Mouse (Mus musculus): ENCODE data around the gene Fance. TPM values are rescaled to one million over a fixed set of nuclear protein-coding genes. Genes with fewer than 3 reads are reported as not detected.

Gene Fance
- polyA plus RNA-seq, 1 experiment from 2014 or later: 36.5 TPM

DNA sequence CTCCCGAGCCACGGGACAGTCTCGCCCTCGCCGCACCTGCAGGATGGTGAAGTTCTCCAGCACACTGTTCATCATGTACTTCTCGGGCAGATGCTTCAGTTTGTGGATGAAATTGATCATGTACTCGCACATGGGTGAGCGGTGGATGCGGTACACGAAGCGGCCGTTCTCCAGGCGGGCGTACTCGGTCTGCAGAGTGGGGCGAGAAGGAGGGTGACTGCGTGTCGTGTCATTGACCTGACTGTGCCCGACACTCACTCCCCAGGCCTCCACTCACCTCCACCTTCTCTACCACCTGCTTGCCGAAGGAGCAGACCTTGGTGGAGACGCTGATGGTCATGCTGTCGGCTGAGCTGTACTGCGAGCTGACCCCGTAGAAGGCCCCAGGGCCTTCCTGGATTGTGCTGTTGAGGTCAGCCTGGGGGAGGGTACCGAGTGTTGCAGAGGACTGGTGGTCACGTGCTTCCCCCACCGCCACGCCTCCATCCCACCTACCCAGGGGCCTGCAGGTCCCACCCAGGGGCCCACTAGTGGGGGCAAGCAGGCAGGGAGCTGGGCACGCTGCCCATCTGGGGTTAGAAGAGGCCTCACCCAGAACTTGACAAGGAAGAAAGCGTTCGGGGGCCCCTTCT is 19.7 kb downstream of the Fance start:
- WGBS: 45% methylated on average over 31 of the region's 31 CpGs
- Histone ChIP-seq H3K27ac (peak overlapping the region; percentile 41), H3K4me2 (peak overlapping the region; percentile 5; the same call in 1 of the 2 replicates), H3K27me3 (no peaks in the 10 kb centered on the region), H3K4me3 (replicated peaks) (no peak overlapping the region), H3K9me3 (no peaks in the 10 kb centered on the region), H3K36me3 (peaks cover 85% of the 10 kb centered on the region), H3K4me1 (replicated peaks) (peaks cover 54% of the 10 kb centered on the region), H3K9ac (replicated peaks) (peak overlapping the region; percentile 37; the same call in 1 of the 2 replicates)
- no peak for ATAC-seq (ENCODE audit: insufficient number of reproducible peaks, insufficient read depth, low FRiP score, low TSS enrichment, low read depth)

DNA sequence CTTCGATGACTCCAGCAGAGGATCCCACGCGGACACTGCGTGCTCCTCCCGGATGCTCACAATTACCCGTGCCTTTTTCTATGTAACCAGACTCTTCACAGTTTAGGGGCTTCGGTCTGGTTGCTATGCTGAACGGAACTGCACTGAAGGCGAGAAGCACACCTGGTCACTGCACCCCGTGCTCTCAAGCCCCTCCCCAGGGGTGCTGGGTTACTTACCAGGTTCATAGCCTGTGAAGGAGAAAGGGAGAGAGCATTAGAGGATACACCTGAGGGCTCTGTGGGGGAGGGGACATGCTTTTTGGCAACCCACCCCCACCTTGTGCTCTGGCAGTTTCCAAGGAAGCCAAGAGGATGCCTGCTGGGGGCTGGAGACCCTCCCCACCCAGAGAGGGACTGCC is 21.9 kb downstream of the Fance start:
- Histone ChIP-seq H3K4me3 (replicated peaks) (no peak overlapping the region), H3K27me3 (no peaks in the 10 kb centered on the region), H3K4me2 (no peak overlapping the region), H3K4me1 (replicated peaks) (peaks cover 42% of the 10 kb centered on the region), H3K9me3 (no peaks in the 10 kb centered on the region), H3K36me3 (peaks cover 95% of the 10 kb centered on the region), H3K27ac (no peak overlapping the region), H3K9ac (replicated peaks) (no peak overlapping the region)
- ATAC-seq (ENCODE audit: insufficient number of reproducible peaks, insufficient read depth, low FRiP score, low TSS enrichment, low read depth): no peak
- 72% methylated on average over 10 of the region's 10 CpGs for WGBS

DNA sequence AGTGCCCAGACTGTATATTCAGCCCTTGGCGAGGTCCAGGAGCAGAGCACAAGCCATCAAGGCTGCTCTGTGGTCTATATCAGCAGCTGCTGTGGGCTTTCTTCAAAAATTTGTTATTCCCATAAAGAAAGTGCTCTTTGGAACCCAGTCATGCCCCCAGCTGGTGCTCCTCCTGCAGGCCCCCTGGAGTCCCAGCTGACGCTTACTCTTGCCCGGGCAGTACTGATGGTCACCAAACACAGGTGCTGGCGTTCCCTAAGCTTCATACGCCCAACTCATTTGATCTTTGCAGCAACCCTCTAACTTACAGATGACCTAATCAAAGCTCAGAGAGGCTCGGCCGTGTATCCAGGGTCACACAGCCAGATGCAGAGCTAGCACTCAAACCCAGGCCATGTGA is 24.2 kb downstream of the Fance start:
- Histone ChIP-seq H3K9me3 (no peaks in the 10 kb centered on the region), H3K4me3 (replicated peaks) (no peak overlapping the region), H3K27ac (no peak overlapping the region), H3K36me3 (peaks cover 84% of the 10 kb centered on the region), H3K27me3 (no peaks in the 10 kb centered on the region), H3K4me1 (replicated peaks) (peaks cover 46% of the 10 kb centered on the region), H3K4me2 (no peak overlapping the region), H3K9ac (replicated peaks) (no peak overlapping the region)
- 88% methylated on average over 7 of the region's 7 CpGs for WGBS
- no peak for ATAC-seq (ENCODE audit: insufficient number of reproducible peaks, insufficient read depth, low FRiP score, low TSS enrichment, low read depth)

DNA sequence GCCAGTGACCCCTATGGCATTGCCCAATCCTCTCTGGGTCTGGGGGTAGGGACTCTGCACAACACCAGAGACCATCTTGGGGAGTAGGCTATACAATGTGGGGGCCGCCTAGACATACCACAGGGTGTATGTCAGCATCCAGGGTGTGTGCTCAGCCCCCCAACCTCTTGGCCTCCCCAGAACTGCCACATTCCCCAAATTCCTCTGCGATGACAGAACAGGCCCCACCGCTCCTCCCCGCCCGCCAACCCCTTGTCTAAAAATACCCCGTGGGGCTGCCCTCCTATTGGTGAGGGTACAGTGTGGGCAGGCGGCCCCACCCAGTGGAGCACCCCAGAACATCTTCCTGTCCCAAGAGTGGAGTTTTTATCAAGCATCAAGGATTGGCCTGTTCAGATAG is 27.3 kb downstream of the Fance start:
- Histone ChIP-seq H3K4me2 (peak overlapping the region; percentile 50), H3K36me3 (peaks cover 59% of the 10 kb centered on the region), H3K27me3 (no peaks in the 10 kb centered on the region), H3K4me1 (replicated peaks) (peaks cover 50% of the 10 kb centered on the region), H3K4me3 (replicated peaks) (peak overlapping the region; percentile 2), H3K27ac (peak overlapping the region; percentile 24; the same call in 1 of the 2 replicates), H3K9ac (replicated peaks) (no peak overlapping the region; the same call in 1 of the 2 replicates), H3K9me3 (no peaks in the 10 kb centered on the region)
- WGBS: 79% methylated on average over 7 of the region's 7 CpGs
- no peak for ATAC-seq (ENCODE audit: insufficient number of reproducible peaks, insufficient read depth, low FRiP score, low TSS enrichment, low read depth)

DNA sequence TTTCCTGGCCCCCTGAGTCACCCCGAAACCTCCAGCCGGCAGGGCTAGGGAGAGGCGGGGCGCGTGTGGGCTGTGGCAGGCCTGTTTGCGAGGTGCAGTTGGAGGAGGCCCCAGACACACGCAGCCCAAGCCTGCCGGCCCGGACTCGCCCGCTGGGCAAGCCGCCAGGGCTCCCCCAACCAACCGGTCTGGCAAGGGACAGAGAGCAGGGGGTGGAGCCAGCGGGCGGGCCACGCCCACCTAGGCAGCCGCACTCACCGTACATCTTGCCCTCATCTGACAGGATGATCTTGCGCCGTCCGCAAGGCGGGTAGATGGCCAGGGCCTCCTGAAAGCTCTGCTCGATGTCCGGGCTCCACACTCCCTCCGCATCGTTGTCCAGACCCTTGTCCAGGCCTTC is 27.8 kb downstream of the Fance start:
- Histone ChIP-seq H3K36me3 (peaks cover 54% of the 10 kb centered on the region), H3K4me3 (replicated peaks) (peak overlapping the region; percentile 2), H3K9me3 (no peaks in the 10 kb centered on the region), H3K9ac (replicated peaks) (no peak overlapping the region; the same call in 1 of the 2 replicates), H3K27me3 (no peaks in the 10 kb centered on the region), H3K4me2 (peak overlapping the region; percentile 50), H3K27ac (peak overlapping the region; percentile 24; the same call in 1 of the 2 replicates), H3K4me1 (replicated peaks) (peaks cover 54% of the 10 kb centered on the region)
- 7% methylated on average over 26 of the region's 26 CpGs for WGBS
- peak; percentile 48; the same call in 1 of the 2 replicates for ATAC-seq (ENCODE audit: insufficient number of reproducible peaks, insufficient read depth, low FRiP score, low TSS enrichment, low read depth)

DNA sequence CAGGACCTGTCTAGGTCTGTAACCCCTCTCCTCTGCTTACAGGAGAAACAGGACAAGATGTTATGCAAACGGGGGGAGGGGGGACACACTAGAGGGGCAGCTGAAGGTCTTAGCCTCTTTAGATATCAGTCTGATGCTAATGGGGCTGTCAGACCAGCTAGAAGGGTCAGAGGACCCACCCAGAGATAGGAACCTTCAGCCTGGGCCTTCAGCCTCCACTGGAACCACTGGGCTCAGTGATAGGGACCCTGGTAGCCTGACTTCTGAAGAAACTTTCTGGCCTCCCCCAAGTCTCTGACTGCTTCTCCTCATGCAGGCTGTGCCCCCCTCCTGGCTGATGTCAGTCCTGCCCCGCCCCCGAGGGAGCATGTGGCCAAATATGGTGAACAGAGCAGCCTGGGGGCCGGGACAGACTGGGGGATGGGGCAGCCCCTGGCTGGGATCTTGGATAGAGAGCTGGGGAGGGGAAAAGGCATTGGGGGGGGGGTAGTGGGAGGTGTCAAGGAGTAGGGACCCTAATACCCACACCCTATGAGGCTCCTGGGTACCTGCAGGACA is 30.8 kb downstream of the Fance start:
- Histone ChIP-seq H3K27ac (peak overlapping the region; percentile 91; the same call in 1 of the 2 replicates), H3K4me1 (replicated peaks) (peaks cover 85% of the 10 kb centered on the region), H3K9ac (replicated peaks) (peak overlapping the region; percentile 44), H3K4me2 (peak overlapping the region; percentile 56), H3K27me3 (no peaks in the 10 kb centered on the region), H3K36me3 (peaks cover 26% of the 10 kb centered on the region), H3K4me3 (replicated peaks) (no peak overlapping the region), H3K9me3 (no peaks in the 10 kb centered on the region)
- no peak for ATAC-seq (ENCODE audit: insufficient number of reproducible peaks, insufficient read depth, low FRiP score, low TSS enrichment, low read depth)
- WGBS: 17% methylated on average over 4 of the region's 4 CpGs

DNA sequence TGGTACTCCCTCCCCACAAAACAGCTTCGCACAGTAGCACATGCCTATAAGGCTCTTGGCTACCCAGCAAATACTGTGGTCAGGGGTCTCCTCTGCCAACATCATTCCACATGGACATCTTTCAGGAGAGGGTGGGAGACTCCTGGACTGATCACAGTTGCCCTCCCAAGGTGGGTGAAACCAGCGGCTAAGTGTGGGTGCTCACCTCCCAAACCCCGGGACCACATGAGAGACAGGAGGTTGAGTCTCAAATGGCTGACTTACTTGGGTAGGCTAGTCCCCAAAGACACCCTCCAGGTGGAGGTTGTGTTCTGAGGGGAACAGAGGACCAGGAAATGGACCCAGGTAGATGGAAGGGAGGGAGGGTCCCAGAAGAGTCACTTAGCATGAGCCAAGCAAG is 31.4 kb downstream of the Fance start:
- H3K9me3 ChIP-seq: no peaks in the 10 kb centered on the region
- H3K4me3 ChIP-seq (replicated peaks): peak overlapping the region; percentile 24; the same call in 1 of the 2 replicates
- 44% methylated on average over 3 of the region's 3 CpGs for WGBS
- peak overlapping the region; percentile 44 for H3K9ac ChIP-seq (replicated peaks)
- peaks cover 21% of the 10 kb centered on the region for H3K36me3 ChIP-seq
- H3K4me1 ChIP-seq (replicated peaks): peaks cover 89% of the 10 kb centered on the region
- peak overlapping the region; percentile 56 for H3K4me2 ChIP-seq
- H3K27me3 ChIP-seq: no peaks in the 10 kb centered on the region
- no peak for ATAC-seq (ENCODE audit: insufficient number of reproducible peaks, insufficient read depth, low FRiP score, low TSS enrichment, low read depth)
- peak overlapping the region; percentile 91 for H3K27ac ChIP-seq

DNA sequence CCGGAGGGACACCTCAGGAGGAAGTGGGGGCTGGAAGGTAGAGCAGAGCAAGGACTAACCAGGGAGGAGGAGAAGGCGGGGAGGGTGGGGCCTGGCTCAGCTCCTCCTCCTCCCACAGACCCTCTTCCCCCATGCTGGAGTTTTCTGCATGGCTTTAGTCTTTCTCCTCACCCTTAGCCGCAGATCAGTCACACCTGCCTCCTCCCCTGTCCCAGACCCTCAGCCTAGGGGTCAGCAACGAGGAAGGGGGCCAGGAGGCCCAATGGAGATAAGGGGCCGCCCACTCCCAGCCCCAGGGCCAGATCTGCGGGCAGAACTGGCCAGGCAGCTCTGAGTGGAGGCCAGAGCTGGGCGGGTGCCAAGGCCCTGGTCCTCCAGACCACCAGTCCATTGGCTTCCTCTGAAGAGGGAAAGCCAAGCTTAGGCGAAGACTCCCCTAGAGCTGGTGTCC is 32.0 kb downstream of the Fance start:
- 4% methylated on average over 8 of the region's 8 CpGs for WGBS
- Histone ChIP-seq H3K4me3 (replicated peaks) (peak overlapping the region; percentile 24), H3K9me3 (no peaks in the 10 kb centered on the region), H3K27ac (peak overlapping the region; percentile 91), H3K4me1 (replicated peaks) (peaks cover 89% of the 10 kb centered on the region), H3K9ac (replicated peaks) (peak overlapping the region; percentile 44), H3K36me3 (peaks cover 15% of the 10 kb centered on the region), H3K4me2 (peak overlapping the region; percentile 56), H3K27me3 (no peaks in the 10 kb centered on the region)
- no peak for ATAC-seq (ENCODE audit: insufficient number of reproducible peaks, insufficient read depth, low FRiP score, low TSS enrichment, low read depth)

DNA sequence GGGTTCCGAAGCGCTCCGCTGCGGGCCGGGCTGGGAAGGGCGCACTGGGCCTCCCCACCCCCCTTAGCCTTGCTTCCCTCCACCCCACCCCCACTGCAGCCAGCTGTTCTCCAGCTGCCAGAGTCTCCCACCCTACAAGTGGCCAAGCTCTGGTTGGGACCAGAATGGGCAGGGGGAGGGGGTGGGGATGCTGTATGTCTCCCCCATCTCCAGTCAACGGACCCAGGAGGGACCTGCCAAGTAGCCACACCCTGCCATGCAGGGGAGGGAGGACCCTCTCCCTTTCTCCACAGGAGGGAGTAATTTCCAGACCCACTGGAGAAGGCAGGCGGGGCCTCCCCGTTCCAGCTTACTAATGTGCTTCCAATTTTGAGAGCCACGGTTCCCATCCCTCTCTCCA is 32.6 kb downstream of the Fance start:
- Histone ChIP-seq H3K27ac (peak overlapping the region; percentile 91), H3K4me2 (peak overlapping the region; percentile 56), H3K4me1 (replicated peaks) (peaks cover 83% of the 10 kb centered on the region), H3K4me3 (replicated peaks) (peak overlapping the region; percentile 24), H3K9ac (replicated peaks) (peak overlapping the region; percentile 44), H3K36me3 (peaks cover 9% of the 10 kb centered on the region), H3K9me3 (no peaks in the 10 kb centered on the region), H3K27me3 (no peaks in the 10 kb centered on the region)
- 4% methylated on average over 10 of the region's 10 CpGs for WGBS
- ATAC-seq (ENCODE audit: insufficient number of reproducible peaks, insufficient read depth, low FRiP score, low TSS enrichment, low read depth): no peak

DNA sequence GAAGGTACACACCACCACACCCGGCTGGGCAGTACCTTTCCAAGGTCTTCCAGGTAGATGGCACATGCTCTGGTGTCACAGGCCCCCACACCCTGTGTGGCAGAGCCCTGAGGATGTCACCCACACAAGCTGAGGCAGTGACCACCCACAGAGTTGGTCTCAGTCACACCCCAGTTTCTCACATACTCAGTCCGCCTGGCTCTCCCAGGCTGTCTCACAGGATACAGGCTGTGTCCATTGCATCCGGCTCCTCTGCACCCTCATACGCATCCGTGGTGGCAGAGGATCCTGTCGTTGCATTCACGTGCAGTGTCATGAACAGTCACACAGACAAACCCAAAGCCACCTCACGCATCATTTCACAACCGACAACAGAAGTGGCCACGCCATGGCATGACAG is 34.0 kb downstream of the Fance start:
- H3K4me3 ChIP-seq (replicated peaks): no peak overlapping the region
- H3K27me3 ChIP-seq: no peaks in the 10 kb centered on the region; the same call in 1 of the 2 replicates
- H3K27ac ChIP-seq: peak overlapping the region; percentile 23; the same call in 1 of the 2 replicates

DNA sequence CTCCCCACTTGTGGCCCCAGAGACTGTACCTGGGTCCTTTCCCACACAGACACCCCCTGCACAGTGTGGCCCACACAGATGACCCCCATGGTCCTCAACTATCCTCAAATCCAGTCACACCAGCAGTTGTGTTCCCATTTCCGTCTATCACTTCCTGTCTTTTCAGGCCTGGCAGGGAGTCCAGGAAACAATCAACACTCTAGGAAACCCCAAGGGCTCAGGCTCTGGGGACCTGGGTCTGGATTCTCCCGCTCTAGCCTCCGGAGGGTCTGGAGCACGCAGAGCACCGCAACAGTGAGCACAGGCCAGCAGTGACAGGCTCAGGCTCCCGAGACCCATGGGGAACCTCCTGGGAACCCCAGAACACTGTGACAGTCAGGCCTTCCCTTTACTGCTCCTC is 34.9 kb downstream of the Fance start:
- H3K4me3 ChIP-seq (replicated peaks): peak overlapping the region; percentile 93
- peak overlapping the region; percentile 97 for H3K9ac ChIP-seq (replicated peaks)
- peak overlapping the region; percentile 91 for H3K4me2 ChIP-seq
- no peaks in the 10 kb centered on the region for H3K36me3 ChIP-seq
- H3K27me3 ChIP-seq: no peaks in the 10 kb centered on the region; the same call in 1 of the 2 replicates
- ATAC-seq (ENCODE audit: insufficient number of reproducible peaks, insufficient read depth, low FRiP score, low TSS enrichment, low read depth): no peak
- peaks cover 75% of the 10 kb centered on the region for H3K4me1 ChIP-seq (replicated peaks)
- no peaks in the 10 kb centered on the region for H3K9me3 ChIP-seq
- H3K27ac ChIP-seq: 0 out of 2 replicates have a peak overlapping the region, but pooled peaks have one; percentile 99
- 39% methylated on average over 6 of the region's 6 CpGs for WGBS

More for the DNA sequence above, 34.0 kb downstream of the Fance start:
- 81% methylated on average over 10 of the region's 10 CpGs for WGBS
- no peak overlapping the region for H3K4me2 ChIP-seq
- H3K36me3 ChIP-seq: peaks cover 5% of the 10 kb centered on the region; the same call in 1 of the 2 replicates
- peaks cover 82% of the 10 kb centered on the region for H3K4me1 ChIP-seq (replicated peaks)
- no peak overlapping the region for H3K9ac ChIP-seq (replicated peaks)
- ATAC-seq (ENCODE audit: insufficient number of reproducible peaks, insufficient read depth, low FRiP score, low TSS enrichment, low read depth): no peak
- no peaks in the 10 kb centered on the region for H3K9me3 ChIP-seq
